Mouse (Mus musculus) liver, embryonic 13.5 days (tissue): ENCODE measurements around the gene Ccl9. TPM values are rescaled to one million over a fixed set of nuclear protein-coding genes. Genes with fewer than 3 reads are reported as not detected.

ENCODE experiments used
- ATAC-seq: fragments of 200-750 bp; cut with Nextera tagmentation; 2 replicates; pipeline ENCODE4 v1.8.0; 2017; ENCODE audit warnings: low read depth, mild to moderate bottlenecking, moderate number of reproducible peaks, moderate library complexity
- DNase-seq: peaks from one replicate; pipeline ENCODE4 v3.0.0; 2022
- H3K27ac ChIP-seq: fragments of 300-500 bp; sonication (generic); 2 replicates; pipeline ENCODE4 v1.5.1; 2015; ENCODE audit warnings: moderate library complexity, mild to moderate bottlenecking, inconsistent platforms
- H3K27me3 ChIP-seq: fragments of 300-500 bp; sonication (generic); 2 replicates; pipeline ENCODE4 v1.6.1; 2015; ENCODE audit warnings: mild to moderate bottlenecking, inconsistent platforms
- H3K36me3 ChIP-seq: fragments of 300-500 bp; sonication (generic); 2 replicates; pipeline ENCODE4 v1.6.1; 2015; ENCODE audit warnings: mild to moderate bottlenecking, inconsistent platforms
- H3K4me1 ChIP-seq: fragments of 300-500 bp; sonication (generic); replicated peaks from 2 replicates; pipeline ENCODE4 v1.6.1; 2015; ENCODE audit warnings: inconsistent platforms
- H3K4me2 ChIP-seq: fragments of 300-500 bp; sonication (generic); 2 replicates; pipeline ENCODE4 v1.6.1; 2015; ENCODE audit warnings: inconsistent platforms, mild to moderate bottlenecking, moderate library complexity
- H3K4me3 ChIP-seq: fragments of 300-500 bp; sonication (generic); replicated peaks from 2 replicates; pipeline ENCODE4 v1.5.1; 2015; ENCODE audit warnings: mild to moderate bottlenecking, inconsistent platforms
- H3K9ac ChIP-seq: fragments of 300-500 bp; sonication (generic); 2 replicates; pipeline ENCODE4 v1.6.1; 2015; ENCODE audit warnings: mild to moderate bottlenecking, inconsistent platforms
- H3K9me3 ChIP-seq: fragments of 300-500 bp; sonication (generic); replicated peaks from 2 replicates; pipeline ENCODE4 v1.6.1; 2016; ENCODE audit warnings: inconsistent platforms
- WGBS: fragments of 180-500 bp; shearing (Covaris S2); methylation state at CpG from one replicate; pipeline ENCODE4 v1.1.7; 2015; ENCODE audit not compliant: insufficient replicate concordance; 5-methylcytosine and 5-hydroxymethylcytosine counted together
- polyA plus RNA-seq: library from polyadenylated mRNA; unstranded; fragments of >200 nt; fragmentation: Nextera tagmentation; extraction: Ambion mirVana; gene quantifications from 2 replicates; pipeline ENCODE4 v1.2.1, GENCODE M21; 2015

Gene Ccl9
- polyA plus RNA-seq, 1 experiment from 2014 or later: 16.5 TPM

DNA sequence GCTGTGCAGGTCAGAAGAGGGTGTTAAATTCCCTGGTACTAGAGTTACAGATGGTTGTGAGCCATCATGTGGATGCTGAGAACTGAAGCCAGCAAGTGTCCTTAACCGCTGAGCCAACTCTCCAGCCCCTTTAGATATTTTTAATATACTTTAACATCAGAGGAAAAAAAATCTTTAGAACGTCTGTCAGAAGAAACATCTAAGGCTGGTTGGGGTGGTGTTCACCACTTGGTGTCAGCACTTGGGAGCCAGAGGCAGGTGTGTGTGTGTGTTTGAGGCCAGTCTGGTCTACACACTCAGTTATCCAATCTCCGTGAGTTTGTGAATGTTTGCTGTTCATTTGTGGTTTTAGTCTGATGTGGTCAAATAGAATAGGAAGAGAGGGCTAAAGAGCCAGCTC, 563 bp upstream of the Ccl9 start:
- H3K9ac ChIP-seq: no peak overlapping the region
- ATAC-seq (no peak), DNase-seq (no peak)
- H3K27me3 ChIP-seq: no peaks in the 10 kb centered on the region
- H3K4me2 ChIP-seq: no peak overlapping the region
- WGBS: 32% methylated on average over 3 of the region's 3 CpGs
- peaks cover 7% of the 10 kb centered on the region; the same call in 1 of the 2 replicates for H3K4me1 ChIP-seq
- no peak overlapping the region for H3K4me3 ChIP-seq
- H3K27ac ChIP-seq: no peak overlapping the region
- no peaks in the 10 kb centered on the region for H3K36me3 ChIP-seq
- no peaks in the 10 kb centered on the region for H3K9me3 ChIP-seq

DNA sequence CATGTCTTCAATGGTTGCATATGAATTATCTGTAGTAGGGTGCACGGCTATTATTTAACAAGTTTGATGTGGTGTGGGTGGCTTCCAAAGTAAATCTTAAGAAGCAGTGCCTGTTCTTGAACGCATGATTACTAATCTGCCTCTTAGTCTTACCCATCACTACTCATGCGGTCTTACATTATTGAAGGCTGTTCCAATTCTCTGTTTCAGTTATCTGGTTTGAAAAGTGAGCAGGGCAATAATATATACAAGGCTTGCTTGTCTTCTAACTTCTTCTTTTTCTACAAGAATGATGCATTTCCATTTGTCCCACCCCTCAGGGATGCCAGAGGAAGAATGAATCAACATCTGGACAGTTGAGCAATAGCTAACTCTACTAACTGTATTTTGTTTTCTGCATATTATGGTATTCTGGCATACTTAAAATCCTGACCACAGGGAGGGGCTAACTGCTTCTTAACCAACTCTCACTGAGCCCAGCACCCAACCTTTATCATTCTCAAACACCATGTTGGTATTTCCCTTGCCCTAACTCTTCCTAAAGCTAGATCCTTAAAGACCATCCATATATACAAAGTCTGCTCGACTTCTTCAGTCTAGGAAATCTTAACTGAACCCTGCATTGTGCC, 1.4 kb downstream of the Ccl9 start:
- Histone ChIP-seq H3K36me3 (no peaks in the 10 kb centered on the region), H3K27ac (no peak overlapping the region), H3K9me3 (no peaks in the 10 kb centered on the region), H3K9ac (no peak overlapping the region), H3K4me2 (no peak overlapping the region), H3K27me3 (no peaks in the 10 kb centered on the region), H3K4me3 (no peak overlapping the region), H3K4me1 (peaks cover 2% of the 10 kb centered on the region; the same call in 1 of the 2 replicates)
- no peak for ATAC-seq
- DNase-seq: no peak
- WGBS: 45% methylated on average over 4 of the region's 4 CpGs

GRCm38 (mm10) chr11:83572834-83573233, 5.6 kb downstream of the Ccl9 start:
- no peak for ATAC-seq
- 64% methylated on average over 9 of the region's 9 CpGs for WGBS
- no peak for DNase-seq
- H3K4me2 ChIP-seq: no peak overlapping the region
- H3K9ac ChIP-seq: no peak overlapping the region
- peaks cover 8% of the 10 kb centered on the region; the same call in 1 of the 2 replicates for H3K4me1 ChIP-seq
- H3K27me3 ChIP-seq: no peaks in the 10 kb centered on the region
- no peak overlapping the region for H3K4me3 ChIP-seq
- no peak overlapping the region for H3K27ac ChIP-seq
- H3K9me3 ChIP-seq: no peaks in the 10 kb centered on the region
- no peaks in the 10 kb centered on the region for H3K36me3 ChIP-seq

DNA sequence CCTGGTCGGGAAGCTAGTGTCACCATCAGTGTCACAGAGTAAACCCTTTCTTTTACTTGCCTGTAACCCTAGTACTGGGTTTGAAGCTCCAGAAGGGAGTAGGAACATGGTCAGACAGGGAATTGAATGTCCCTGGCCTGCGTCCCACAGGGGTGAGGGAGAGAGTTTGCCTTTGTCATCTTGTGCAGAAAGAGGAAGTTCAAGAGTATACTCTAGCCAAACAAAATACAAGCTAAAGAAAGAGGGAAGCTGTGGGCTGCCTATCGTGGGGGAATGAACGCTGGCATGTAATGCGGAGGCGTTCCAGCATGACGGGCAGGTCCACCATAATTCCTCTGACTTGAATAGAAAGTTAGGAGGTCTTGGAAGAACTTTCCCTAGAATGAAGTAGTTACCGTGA, 6.2 kb downstream of the Ccl9 start:
- WGBS: 28% methylated on average over 8 of the region's 8 CpGs

GRCm38 (mm10) chr11:83570189-83570588, 8.2 kb downstream of the Ccl9 start:
- 0 out of 2 replicates have a peak, but pooled peaks cover 8% of the 10 kb centered on the region for H3K4me1 ChIP-seq
- DNase-seq (no peak), ATAC-seq (no peak)
- no peaks in the 10 kb centered on the region for H3K27me3 ChIP-seq
- 45% methylated on average over 2 of the region's 2 CpGs for WGBS
- H3K27ac ChIP-seq: no peak overlapping the region
- no peak overlapping the region for H3K4me2 ChIP-seq
- no peak overlapping the region for H3K4me3 ChIP-seq
- H3K9ac ChIP-seq: no peak overlapping the region
- no peaks in the 10 kb centered on the region for H3K9me3 ChIP-seq
- H3K36me3 ChIP-seq: no peaks in the 10 kb centered on the region

More for the DNA sequence above, 6.2 kb downstream of the Ccl9 start:
- no peak for ATAC-seq
- no peak overlapping the region for H3K9ac ChIP-seq
- H3K36me3 ChIP-seq: no peaks in the 10 kb centered on the region
- DNase-seq: no peak
- no peaks in the 10 kb centered on the region for H3K27me3 ChIP-seq
- H3K9me3 ChIP-seq: no peaks in the 10 kb centered on the region
- H3K27ac ChIP-seq: no peak overlapping the region
- H3K4me3 ChIP-seq: no peak overlapping the region
- peaks cover 8% of the 10 kb centered on the region; the same call in 1 of the 2 replicates for H3K4me1 ChIP-seq
- no peak overlapping the region for H3K4me2 ChIP-seq

GRCm38 (mm10) chr11:83569249-83569648, 9.2 kb downstream of the Ccl9 start:
- no peak for DNase-seq
- H3K27me3 ChIP-seq: no peaks in the 10 kb centered on the region
- H3K36me3 ChIP-seq: no peaks in the 10 kb centered on the region
- no peak overlapping the region for H3K4me2 ChIP-seq
- ATAC-seq: no peak
- H3K9me3 ChIP-seq: no peaks in the 10 kb centered on the region
- no peak overlapping the region for H3K9ac ChIP-seq
- H3K27ac ChIP-seq: no peak overlapping the region
- WGBS: 34% methylated on average over 7 of the region's 7 CpGs
- H3K4me1 ChIP-seq: 0 out of 2 replicates have a peak, but pooled peaks cover 8% of the 10 kb centered on the region
- H3K4me3 ChIP-seq: no peak overlapping the region

GRCm38 (mm10) chr11:83568786-83569185, 9.7 kb downstream of the Ccl9 start:
- Histone ChIP-seq H3K4me3 (no peak overlapping the region), H3K27me3 (no peaks in the 10 kb centered on the region), H3K4me2 (no peak overlapping the region), H3K9ac (no peak overlapping the region), H3K27ac (no peak overlapping the region), H3K9me3 (no peaks in the 10 kb centered on the region), H3K4me1 (0 out of 2 replicates have a peak, but pooled peaks cover 8% of the 10 kb centered on the region), H3K36me3 (no peaks in the 10 kb centered on the region)
- ATAC-seq (no peak), DNase-seq (no peak)
- 29% methylated on average over 3 of the region's 3 CpGs for WGBS

DNA sequence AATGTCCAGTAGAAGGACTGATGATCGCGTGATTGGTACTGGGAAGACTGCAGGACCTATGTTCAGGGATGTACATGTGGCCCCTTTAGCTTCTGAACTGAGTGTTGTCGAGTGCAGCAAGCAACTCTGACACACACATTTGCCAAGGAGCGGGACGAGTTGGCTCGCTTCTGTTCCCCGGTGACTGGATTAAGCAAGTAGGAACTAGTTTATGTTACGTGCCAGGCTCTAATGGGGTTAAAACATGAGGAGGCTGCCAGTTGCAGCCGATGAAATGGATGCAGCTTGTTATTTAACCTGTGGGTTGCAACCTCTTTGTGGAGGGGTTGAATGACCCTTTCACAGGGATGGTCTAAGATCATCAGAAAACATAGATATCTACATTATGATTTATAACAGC, 10.4 kb downstream of the Ccl9 start:
- Histone ChIP-seq H3K27ac (no peak overlapping the region), H3K9ac (no peak overlapping the region), H3K36me3 (no peaks in the 10 kb centered on the region), H3K4me3 (no peak overlapping the region), H3K27me3 (no peaks in the 10 kb centered on the region), H3K9me3 (no peaks in the 10 kb centered on the region), H3K4me1 (0 out of 2 replicates have a peak, but pooled peaks cover 8% of the 10 kb centered on the region), H3K4me2 (no peak overlapping the region)
- ATAC-seq: no peak
- DNase-seq: no peak
- WGBS: 74% methylated on average over 9 of the region's 9 CpGs

GRCm38 (mm10) chr11:83567311-83567710, 11.1 kb downstream of the Ccl9 start:
- ATAC-seq (no peak), DNase-seq (no peak)
- Histone ChIP-seq H3K27me3 (no peaks in the 10 kb centered on the region), H3K4me2 (no peak overlapping the region), H3K36me3 (no peaks in the 10 kb centered on the region), H3K4me3 (no peak overlapping the region), H3K9me3 (no peaks in the 10 kb centered on the region), H3K4me1 (0 out of 2 replicates have a peak, but pooled peaks cover 8% of the 10 kb centered on the region), H3K9ac (no peak overlapping the region), H3K27ac (no peak overlapping the region)
- 60% methylated on average over 7 of the region's 7 CpGs for WGBS

DNA sequence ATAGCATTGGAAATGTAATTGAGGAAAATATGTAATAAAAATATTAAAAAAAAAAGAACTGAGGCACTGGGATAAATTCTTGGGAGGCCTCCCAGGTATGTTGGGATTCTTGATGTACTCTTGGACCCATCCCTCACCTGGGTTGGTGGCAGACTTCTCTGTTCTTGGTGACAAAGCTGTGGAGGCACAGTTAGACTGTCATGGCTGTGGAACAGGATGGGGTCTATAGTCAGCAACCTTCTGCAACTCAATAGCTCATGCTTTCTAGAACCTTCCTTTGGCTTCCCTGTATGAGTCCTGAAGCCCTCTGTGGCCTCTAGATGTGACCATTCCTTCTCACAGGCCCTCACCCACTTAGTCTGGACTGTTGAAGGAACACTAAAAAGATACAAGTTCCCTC, 11.8 kb downstream of the Ccl9 start:
- no peak overlapping the region for H3K9ac ChIP-seq
- H3K27me3 ChIP-seq: no peaks in the 10 kb centered on the region
- 0 out of 2 replicates have a peak, but pooled peaks cover 8% of the 10 kb centered on the region for H3K4me1 ChIP-seq
- DNase-seq (no peak), ATAC-seq (no peak)
- H3K36me3 ChIP-seq: no peaks in the 10 kb centered on the region
- no peaks in the 10 kb centered on the region for H3K9me3 ChIP-seq
- H3K4me2 ChIP-seq: no peak overlapping the region
- no peak overlapping the region for H3K27ac ChIP-seq
- no peak overlapping the region for H3K4me3 ChIP-seq

DNA sequence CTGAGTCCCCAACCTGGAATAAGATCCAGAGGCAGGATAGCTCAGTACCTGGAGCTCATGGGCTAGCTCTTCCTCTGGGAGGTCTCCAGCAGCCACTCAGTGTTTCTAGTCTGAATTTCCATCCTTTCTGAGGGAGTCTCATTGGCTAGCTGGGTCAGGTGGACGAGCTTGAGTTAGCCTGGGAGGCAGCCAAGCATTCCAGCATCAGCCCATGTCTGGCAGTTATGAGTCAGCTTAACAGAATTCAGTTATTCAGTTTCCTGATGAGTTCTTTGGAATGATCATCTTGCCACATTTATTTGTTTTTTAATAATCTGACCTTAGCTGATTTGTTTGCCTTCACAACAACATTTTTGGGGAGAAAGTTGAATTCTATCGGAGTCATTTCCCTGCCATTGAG, 14.7 kb downstream of the Ccl9 start:
- 59% methylated on average over 2 of the region's 2 CpGs for WGBS
- no peak overlapping the region for H3K27ac ChIP-seq

DNA sequence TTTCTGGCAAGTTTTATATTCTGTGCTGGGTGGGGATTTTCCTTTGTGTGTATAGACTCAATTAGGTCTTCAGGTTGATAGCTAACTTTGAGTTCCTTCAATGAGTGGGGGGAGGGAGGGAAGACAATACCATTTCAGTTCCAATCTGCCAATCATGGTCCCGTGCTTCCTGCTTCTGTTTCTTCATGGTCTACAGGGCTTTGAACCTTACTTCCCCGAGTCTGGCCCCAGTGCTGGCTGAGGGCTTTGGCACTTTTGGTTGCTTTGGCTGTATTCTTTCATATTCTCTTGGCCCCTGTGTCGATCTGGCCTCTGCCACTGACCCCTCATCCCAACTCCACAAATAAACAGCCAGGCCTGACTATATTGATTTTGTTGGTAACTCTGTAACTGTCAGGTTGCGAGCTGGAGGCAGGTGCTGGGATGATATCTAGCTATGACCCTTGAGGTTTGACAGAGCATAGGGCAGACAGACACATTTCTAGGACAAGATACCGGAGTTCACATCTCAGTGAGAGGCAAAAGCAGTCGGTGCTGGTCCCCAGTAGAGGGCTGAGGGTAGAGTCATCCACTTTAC, 16.0 kb downstream of the Ccl9 start:
- Histone ChIP-seq H3K36me3 (no peaks in the 10 kb centered on the region), H3K27ac (no peak overlapping the region; the same call in 1 of the 2 replicates), H3K9me3 (no peaks in the 10 kb centered on the region), H3K4me2 (no peak overlapping the region), H3K9ac (no peak overlapping the region), H3K4me3 (no peak overlapping the region), H3K4me1 (no peaks in the 10 kb centered on the region), H3K27me3 (no peaks in the 10 kb centered on the region)
- peak; percentile 36; the same call in 1 of the 2 replicates for ATAC-seq
- 36% methylated on average over 6 of the region's 6 CpGs for WGBS
- DNase-seq: no peak

More for the DNA sequence above, 14.7 kb downstream of the Ccl9 start:
- no peaks in the 10 kb centered on the region for H3K36me3 ChIP-seq
- no peak overlapping the region for H3K4me2 ChIP-seq
- no peak overlapping the region for H3K4me3 ChIP-seq
- no peaks in the 10 kb centered on the region for H3K4me1 ChIP-seq
- ATAC-seq: no peak
- no peaks in the 10 kb centered on the region for H3K27me3 ChIP-seq
- H3K9me3 ChIP-seq: no peaks in the 10 kb centered on the region
- H3K9ac ChIP-seq: no peak overlapping the region
- DNase-seq: no peak
